Mouse (Mus musculus) bone marrow macrophage, adult 2 months (primary cell): ENCODE measurements at regions not wholly inside any gene's neighbourhood (a gene's known extent, or its start where the extent isn't known, plus 50 kb on each side); places are given as distances from the start of the nearest gene placed in this dataset.

Experiments used
- H3K27ac ChIP-seq: 2 replicates; pipeline ENCODE4 v1.5.1; 2012; ENCODE audit warnings: low read depth, low read length; ENCODE audit not compliant: insufficient read depth
- H3K4me1 ChIP-seq: 2 replicates; pipeline ENCODE4 v1.6.1; 2012; ENCODE audit warnings: low read length; ENCODE audit not compliant: control insufficient read depth, insufficient read depth
- H3K4me3 ChIP-seq: 2 replicates; pipeline ENCODE4 v1.5.1; 2012; ENCODE audit warnings: mild to moderate bottlenecking, low read length, moderate library complexity; ENCODE audit not compliant: insufficient read depth
- CTCF ChIP-seq: IDR thresholded peaks from 2 replicates; pipeline ENCODE4 v1.5.1; 2012; ENCODE audit warnings: low read depth, mild to moderate bottlenecking, low read length, moderate library complexity
- POLR2A ChIP-seq: IDR thresholded peaks from 2 replicates; pipeline ENCODE4 v1.6.1; 2012; ENCODE audit warnings: mild to moderate bottlenecking, low read depth, low read length, borderline replicate concordance

GRCm38 (mm10) chr12:32678756-32679155, 140.6 kb upstream of the Nampt start:
- Histone ChIP-seq H3K4me3 (no peak overlapping the region), H3K4me1 (peaks cover 5% of the 10 kb centered on the region), H3K27ac (no peak overlapping the region)
- no peak for TF ChIP-seq CTCF
- no peak for TF ChIP-seq POLR2A

GRCm38 (mm10) chr12:32681910-32682309, 137.4 kb upstream of the Nampt start:
- Histone ChIP-seq H3K4me3 (no peak overlapping the region), H3K4me1 (peaks cover 5% of the 10 kb centered on the region), H3K27ac (no peak overlapping the region)
- TF ChIP-seq POLR2A (no peak), CTCF (no peak)

DNA sequence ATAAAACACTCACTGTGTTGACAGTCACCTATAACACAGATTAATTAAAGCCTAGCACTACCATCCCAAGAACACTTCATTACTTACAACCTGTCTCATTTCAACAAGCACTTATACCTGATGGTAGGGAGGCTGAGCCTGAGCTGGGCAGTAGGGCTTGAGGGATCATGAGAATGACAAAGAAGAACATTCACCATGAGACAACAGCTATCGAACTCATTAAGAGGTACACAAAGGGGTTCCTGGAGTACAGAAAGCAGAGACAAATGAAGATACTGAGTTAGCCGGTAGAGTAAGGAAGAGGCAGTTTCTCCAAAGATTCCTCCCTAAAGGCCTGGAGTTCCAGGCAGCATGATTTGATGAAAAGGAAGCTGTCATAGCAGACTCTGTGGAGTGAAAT, 136.0 kb upstream of the Nampt start:
- H3K27ac ChIP-seq: no peak overlapping the region
- H3K4me3 ChIP-seq: no peak overlapping the region
- TF ChIP-seq POLR2A (no peak), CTCF (no peak)

GRCm38 (mm10) chr12:32685788-32686385, 133.5 kb upstream of the Nampt start:
- TF ChIP-seq POLR2A (no peak), CTCF (no peak)
- no peaks in the 10 kb centered on the region for H3K4me1 ChIP-seq
- H3K27ac ChIP-seq: no peak overlapping the region
- no peak overlapping the region for H3K4me3 ChIP-seq

More for the DNA sequence above, 136.0 kb upstream of the Nampt start:
- peaks cover 5% of the 10 kb centered on the region for H3K4me1 ChIP-seq

GRCm38 (mm10) chr12:32689361-32689760, 130.0 kb upstream of the Nampt start:
- no peak overlapping the region for H3K4me3 ChIP-seq
- TF ChIP-seq POLR2A (no peak), CTCF (no peak)
- peaks cover 9% of the 10 kb centered on the region for H3K4me1 ChIP-seq
- H3K27ac ChIP-seq: no peak overlapping the region

DNA sequence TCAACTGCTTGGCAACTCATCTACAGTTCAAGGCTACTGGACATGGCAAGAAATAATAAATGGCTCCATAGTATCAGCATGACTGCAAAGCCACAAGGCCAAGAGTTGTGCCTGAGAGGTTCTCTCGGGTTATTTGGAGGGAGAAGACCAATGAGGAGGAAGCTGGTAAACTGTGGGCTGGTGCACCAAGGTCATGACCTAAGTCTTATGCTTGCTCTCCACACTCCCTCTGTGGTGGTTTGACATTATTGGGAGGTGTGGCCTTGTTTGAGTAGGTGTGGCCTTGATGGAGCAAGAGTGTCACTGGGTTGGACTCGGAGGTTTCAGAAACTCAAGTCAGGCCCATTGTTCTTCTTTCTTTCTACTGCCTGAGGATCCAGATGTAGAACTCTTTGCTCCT, 129.2 kb upstream of the Nampt start:
- no peak for TF ChIP-seq POLR2A
- TF ChIP-seq CTCF: no peak
- no peak overlapping the region for H3K27ac ChIP-seq
- peaks cover 9% of the 10 kb centered on the region for H3K4me1 ChIP-seq
- no peak overlapping the region for H3K4me3 ChIP-seq

GRCm38 (mm10) chr12:32692081-32692819, 127.1 kb upstream of the Nampt start:
- TF ChIP-seq POLR2A: no peak
- no peak for TF ChIP-seq CTCF
- Histone ChIP-seq H3K27ac (no peak overlapping the region), H3K4me1 (peaks cover 9% of the 10 kb centered on the region), H3K4me3 (no peak overlapping the region)

DNA sequence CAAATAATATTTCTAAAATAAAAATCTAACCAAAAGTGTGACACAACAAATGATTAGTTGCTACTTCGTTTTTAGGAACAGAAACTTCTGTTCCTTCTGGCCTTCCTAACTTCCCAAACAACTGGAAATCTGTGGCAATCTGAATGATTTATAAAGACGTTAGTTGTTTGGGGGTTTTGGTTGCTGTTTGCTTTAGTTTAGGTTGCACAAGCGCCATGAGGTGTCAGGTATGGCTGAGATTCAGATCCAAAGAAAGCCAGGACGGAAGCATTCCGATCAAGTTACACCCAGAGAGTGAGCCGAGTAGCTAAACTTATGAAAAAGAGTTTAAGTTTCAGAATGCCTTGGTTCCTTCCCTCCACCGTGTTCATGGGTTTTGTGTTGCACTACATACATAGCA, 126.4 kb upstream of the Nampt start:
- TF ChIP-seq CTCF: no peak
- TF ChIP-seq POLR2A: no peak
- H3K4me3 ChIP-seq: no peak overlapping the region
- peaks cover 9% of the 10 kb centered on the region for H3K4me1 ChIP-seq
- no peak overlapping the region for H3K27ac ChIP-seq

- no peak overlapping the region for H3K27ac ChIP-seq
- peaks cover 9% of the 10 kb centered on the region for H3K4me1 ChIP-seq
- no peak for TF ChIP-seq CTCF
- H3K4me3 ChIP-seq: no peak overlapping the region
These were observed 125.7 kb upstream of the Nampt start for GRCm38 (mm10) chr12:32693678-32694077.

- Histone ChIP-seq H3K4me3 (no peak overlapping the region), H3K4me1 (peaks cover 9% of the 10 kb centered on the region), H3K27ac (no peak overlapping the region)
- TF ChIP-seq CTCF: no peak
- TF ChIP-seq POLR2A: no peak
These were observed 122.5 kb upstream of the Nampt start for GRCm38 (mm10) chr12:32696832-32697231.
